Mouse (Mus musculus) thymus, postnatal 14 days (tissue): ENCODE measurements around the gene Scamp5.

Experiments used
- DNase-seq: peaks from one replicate; pipeline ENCODE4 v3.0.0; 2021

The Scamp5 gene

GRCm38 (mm10) chr9:57407120-57407905 is 60.5 kb downstream of the Scamp5 start:
- no peak for DNase-seq

DNA sequence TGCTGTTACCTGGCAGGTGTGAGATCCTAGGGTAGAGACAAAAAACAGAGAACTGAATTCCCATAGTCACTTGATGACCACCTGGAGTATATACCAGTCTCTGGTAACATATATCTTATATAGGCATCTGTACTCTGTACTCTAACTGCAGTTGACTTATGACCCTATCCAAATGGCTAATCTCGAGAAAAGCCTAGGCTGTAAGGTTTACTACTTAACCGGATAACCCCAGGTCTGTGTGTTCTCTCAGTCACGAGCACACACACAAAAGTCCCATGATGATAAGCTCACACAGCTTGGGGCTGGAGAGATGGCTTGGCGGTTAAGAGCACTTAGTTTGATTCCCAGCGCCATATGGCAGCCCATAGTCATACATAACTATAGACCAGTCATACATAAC is 61.5 kb downstream of the Scamp5 start:
- DNase-seq, result no peak

GRCm38 (mm10) chr9:57404036-57404435 is 63.8 kb downstream of the Scamp5 start:
- DNase-seq, result peak; percentile 36

DNA sequence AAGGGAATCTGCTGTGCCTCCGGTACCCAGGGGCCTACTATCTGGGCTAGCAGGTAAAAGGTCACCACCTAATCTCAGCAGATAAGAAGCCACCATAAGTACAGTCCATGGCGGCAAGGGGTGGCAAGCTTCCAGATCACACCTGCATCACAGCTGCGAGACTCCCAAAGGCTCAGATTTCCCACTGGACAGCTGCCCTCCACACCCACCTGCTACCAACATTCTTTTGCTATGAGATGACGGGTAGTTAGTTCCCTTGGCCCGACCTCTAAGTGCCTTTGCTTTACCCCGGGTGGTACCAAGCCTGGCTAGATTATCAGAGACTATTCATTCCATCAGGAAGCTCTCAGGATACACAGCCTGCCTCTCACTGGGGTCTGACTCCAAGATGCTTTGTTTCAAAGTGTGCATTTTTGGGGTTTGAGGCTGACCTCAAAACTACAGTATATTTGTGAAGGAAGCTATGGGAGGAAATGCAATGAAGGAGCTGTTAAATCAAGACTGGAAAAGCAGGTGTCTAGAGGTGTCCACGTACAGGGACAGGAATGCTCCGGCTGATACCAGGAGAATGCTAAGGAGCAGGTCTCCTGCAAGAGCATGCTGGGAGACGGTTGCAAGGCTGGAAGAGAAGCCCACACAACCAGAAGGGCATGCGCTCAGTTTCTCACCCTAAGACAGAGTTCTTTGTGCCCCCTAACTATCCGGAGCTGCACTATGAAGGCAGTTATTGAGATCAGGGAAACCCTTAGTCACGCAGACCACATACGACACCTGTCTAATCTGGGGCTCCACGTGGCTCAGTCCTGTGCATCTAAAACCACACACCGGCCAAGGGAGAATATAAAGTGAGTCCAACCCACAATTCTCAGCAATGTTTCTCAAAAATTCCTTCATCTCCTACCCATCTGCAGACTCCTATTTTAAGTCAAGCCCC is 65.3 kb downstream of the Scamp5 start:
- DNase-seq, result peak; percentile 26

GRCm38 (mm10) chr9:57398773-57399172 is 69.1 kb downstream of the Scamp5 start:
- no peak for DNase-seq

- no peak for DNase-seq
Measured at GRCm38 (mm10) chr9:57392892-57393291, 75.0 kb downstream of the Scamp5 start.
